Mouse (Mus musculus): ENCODE data around the gene Tbc1d4. TPM values are rescaled to one million over a fixed set of nuclear protein-coding genes. Genes with fewer than 3 reads are reported as not detected.

Gene Tbc1d4
- polyA plus RNA-seq, 1 experiment: 10.6 TPM

DNA sequence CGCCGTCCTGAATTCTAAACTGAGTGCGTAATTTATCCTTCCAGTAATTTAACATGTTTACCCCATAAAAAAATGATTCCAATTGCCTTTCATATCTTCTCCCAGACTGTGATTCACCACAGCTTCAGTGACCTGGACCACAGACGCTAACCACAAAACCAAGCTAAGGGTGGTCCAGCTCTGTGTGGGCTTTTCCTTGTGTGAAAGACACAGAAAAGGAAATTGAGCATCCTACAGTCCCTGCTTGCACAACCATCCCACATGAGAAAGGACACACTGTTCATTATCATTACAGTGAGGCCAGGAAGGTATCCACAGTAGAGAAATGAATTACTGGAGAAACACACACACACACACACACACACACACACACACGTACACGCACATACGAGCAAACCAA, 99.2 kb downstream of the Tbc1d4 start:
- Histone ChIP-seq H3K4me3 (replicated peaks; ENCODE audit: extremely low read depth, low read depth, low read length) (no peak overlapping the region), H3K4me1 (ENCODE audit: control insufficient read depth, insufficient read depth, low read length) (no peaks in the 10 kb centered on the region; the same call in 1 of the 2 replicates)
- TF ChIP-seq POLR2A (IDR thresholded peaks at IDR 0.05; ENCODE audit: borderline replicate concordance, extremely low read depth, low read depth, low read length) (no peak), CTCF (IDR thresholded peaks at IDR 0.05; ENCODE audit: insufficient read depth, low read length) (no peak)
- 91% methylated on average over 7 of the region's 7 CpGs for WGBS
- DNase-seq: no peak

DNA sequence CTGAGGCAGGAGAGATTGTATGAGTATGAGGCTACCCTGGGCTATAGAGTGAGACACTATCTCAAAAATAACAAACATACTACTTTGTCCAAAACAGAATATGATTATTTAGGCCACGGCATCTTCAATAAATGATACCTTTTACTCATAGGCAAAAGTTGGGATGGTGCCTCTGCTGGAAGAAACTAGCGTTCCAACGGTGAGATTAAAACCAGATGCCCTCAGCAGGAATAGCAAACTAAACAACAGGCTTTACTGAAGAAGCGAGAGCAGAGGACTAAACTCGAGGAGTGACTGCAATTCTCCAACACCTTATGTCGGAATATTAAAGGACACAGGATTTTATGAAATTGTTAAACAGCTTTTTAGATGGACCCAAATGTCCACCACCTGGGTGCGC, 101.0 kb downstream of the Tbc1d4 start:
- TF ChIP-seq POLR2A (IDR thresholded peaks at IDR 0.05; ENCODE audit: borderline replicate concordance, extremely low read depth, low read depth, low read length) (no peak), CTCF (IDR thresholded peaks at IDR 0.05; ENCODE audit: insufficient read depth, low read length) (no peak)
- DNase-seq: no peak
- 87% methylated on average over 7 of the region's 7 CpGs for WGBS
- Histone ChIP-seq H3K4me3 (replicated peaks; ENCODE audit: extremely low read depth, low read depth, low read length) (no peak overlapping the region), H3K4me1 (ENCODE audit: control insufficient read depth, insufficient read depth, low read length) (no peaks in the 10 kb centered on the region; the same call in 1 of the 2 replicates)

DNA sequence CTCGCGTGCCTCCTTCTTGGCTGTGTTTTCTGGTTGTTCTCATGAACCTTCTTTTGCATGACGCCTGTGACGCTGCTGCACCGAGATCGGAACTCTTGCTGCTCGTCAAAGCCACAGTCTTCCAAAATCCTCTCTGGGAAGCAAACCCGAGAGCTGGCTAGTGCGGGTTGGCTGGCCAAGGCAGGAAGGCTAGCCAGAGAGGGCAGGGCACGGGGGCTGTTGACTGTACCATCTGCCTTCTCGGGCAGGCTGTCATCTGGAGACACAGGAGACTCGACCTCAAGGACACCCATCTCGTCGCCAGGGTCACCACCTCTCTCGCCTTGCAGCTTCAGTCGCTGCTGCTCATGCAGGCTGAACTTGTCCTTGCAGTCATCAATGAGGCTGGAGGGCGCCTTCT, 101.8 kb downstream of the Tbc1d4 start:
- Histone ChIP-seq H3K4me3 (replicated peaks; ENCODE audit: extremely low read depth, low read depth, low read length) (no peak overlapping the region), H3K4me1 (ENCODE audit: control insufficient read depth, insufficient read depth, low read length) (no peaks in the 10 kb centered on the region; the same call in 1 of the 2 replicates)
- 89% methylated on average over 17 of the region's 17 CpGs for WGBS
- no peak for DNase-seq
- no peak for TF ChIP-seq CTCF (IDR thresholded peaks at IDR 0.05; ENCODE audit: insufficient read depth, low read length)
- no peak for TF ChIP-seq POLR2A (IDR thresholded peaks at IDR 0.05; ENCODE audit: borderline replicate concordance, extremely low read depth, low read depth, low read length)

DNA sequence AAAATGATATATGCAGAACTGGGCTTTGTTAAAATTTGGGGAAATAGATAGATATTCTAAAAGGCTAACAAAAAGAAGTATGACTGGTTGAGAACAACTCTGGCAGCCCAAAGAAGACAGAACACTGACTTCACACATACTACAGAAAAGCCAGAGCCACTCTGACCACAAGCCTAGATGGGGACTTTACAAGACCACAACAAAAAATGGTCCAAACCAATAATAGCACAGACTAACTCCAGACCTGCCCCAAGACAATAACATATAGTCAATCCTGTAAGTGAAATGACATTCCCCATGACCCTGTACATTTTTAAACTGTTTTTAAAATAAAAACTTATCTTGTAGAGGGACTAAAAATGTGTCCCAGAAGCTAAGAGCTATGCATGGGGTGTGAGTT, 103.2 kb downstream of the Tbc1d4 start:
- TF ChIP-seq POLR2A (IDR thresholded peaks at IDR 0.05; ENCODE audit: borderline replicate concordance, extremely low read depth, low read depth, low read length): no peak
- TF ChIP-seq CTCF (IDR thresholded peaks at IDR 0.05; ENCODE audit: insufficient read depth, low read length): no peak
- no peak for DNase-seq
- Histone ChIP-seq H3K4me3 (replicated peaks; ENCODE audit: extremely low read depth, low read depth, low read length) (no peak overlapping the region), H3K4me1 (ENCODE audit: control insufficient read depth, insufficient read depth, low read length) (no peaks in the 10 kb centered on the region)

DNA sequence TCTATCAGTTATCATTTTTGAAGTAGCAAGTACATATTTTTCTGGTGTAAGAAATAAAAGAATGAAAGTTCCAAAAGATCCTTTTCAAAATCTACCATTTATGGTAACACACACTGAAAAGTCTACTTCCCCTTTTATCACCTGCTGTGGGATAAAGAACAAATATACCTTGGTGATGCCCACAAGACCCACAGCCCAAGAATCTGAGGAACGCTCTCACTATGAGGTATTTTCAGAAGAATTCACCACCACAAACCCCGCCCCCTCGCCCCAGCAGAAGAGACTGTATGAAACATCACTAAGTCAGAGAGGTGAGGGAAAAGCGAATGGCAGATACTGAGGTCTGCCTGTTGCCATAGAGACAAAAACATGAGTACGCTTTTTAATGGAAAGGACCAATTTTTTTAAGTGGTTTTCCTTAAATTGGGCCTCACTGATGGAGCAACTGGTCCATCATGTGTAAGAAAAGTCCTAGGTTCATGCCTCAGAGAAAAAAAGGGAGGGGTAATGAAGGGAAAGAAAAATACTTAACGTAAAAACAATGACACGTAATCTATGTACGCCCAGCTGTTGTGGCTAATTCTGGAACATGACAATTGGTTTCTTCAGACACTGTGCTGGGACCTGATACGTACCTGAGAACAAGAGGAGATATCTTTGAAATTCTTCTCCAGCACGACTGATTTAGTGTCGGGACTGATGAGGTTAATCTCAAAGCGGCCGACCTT, 104.4 kb downstream of the Tbc1d4 start:
- Histone ChIP-seq H3K4me1 (ENCODE audit: control insufficient read depth, insufficient read depth, low read length) (no peaks in the 10 kb centered on the region), H3K4me3 (replicated peaks; ENCODE audit: extremely low read depth, low read depth, low read length) (no peak overlapping the region)
- 87% methylated on average over 13 of the region's 13 CpGs for WGBS
- DNase-seq: no peak
- no peak for TF ChIP-seq POLR2A (IDR thresholded peaks at IDR 0.05; ENCODE audit: borderline replicate concordance, extremely low read depth, low read depth, low read length)
- no peak for TF ChIP-seq CTCF (IDR thresholded peaks at IDR 0.05; ENCODE audit: insufficient read depth, low read length)

DNA sequence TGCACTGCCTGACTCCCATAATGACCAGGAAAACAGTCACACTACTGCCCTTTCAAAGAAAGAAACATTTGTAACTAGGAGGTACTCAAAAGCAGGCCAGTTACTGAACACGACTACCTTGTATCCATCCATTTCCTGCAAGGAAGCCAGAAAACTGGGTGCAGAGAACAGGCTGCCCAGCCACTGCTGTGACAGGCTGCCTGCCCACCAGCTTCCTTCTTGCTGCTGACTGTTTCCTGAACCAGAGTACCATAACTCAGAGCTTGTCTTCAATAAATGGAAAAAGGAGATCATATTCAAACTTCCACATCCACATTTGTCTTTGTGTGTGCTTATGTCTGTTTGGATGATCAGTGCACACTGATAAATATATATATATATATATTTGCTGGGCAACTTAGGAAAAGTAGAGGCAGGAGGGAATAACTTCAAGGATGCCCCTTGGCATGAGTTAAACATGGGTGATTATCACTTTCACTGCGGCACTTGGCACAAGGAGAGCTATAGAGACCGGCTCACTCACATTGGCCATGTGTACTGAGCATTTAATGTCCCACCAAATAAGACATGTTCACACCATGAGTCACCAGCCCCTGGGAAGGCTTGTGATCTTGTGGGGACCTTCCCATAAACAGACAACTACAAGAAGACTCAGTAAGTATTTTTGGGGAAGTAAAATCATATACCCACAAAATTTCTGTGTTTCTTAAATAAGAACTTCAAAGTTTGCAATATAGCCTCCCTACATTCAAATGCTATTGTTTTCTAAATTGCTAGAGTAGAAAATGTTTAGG, 105.6 kb downstream of the Tbc1d4 start:
- 68% methylated on average over 3 of the region's 3 CpGs for WGBS
- no peak overlapping the region for H3K4me3 ChIP-seq (replicated peaks; ENCODE audit: extremely low read depth, low read depth, low read length)
- no peak for DNase-seq
- no peaks in the 10 kb centered on the region for H3K4me1 ChIP-seq (ENCODE audit: control insufficient read depth, insufficient read depth, low read length)
- TF ChIP-seq CTCF (IDR thresholded peaks at IDR 0.05; ENCODE audit: insufficient read depth, low read length) (no peak), POLR2A (IDR thresholded peaks at IDR 0.05; ENCODE audit: borderline replicate concordance, extremely low read depth, low read depth, low read length) (no peak)

DNA sequence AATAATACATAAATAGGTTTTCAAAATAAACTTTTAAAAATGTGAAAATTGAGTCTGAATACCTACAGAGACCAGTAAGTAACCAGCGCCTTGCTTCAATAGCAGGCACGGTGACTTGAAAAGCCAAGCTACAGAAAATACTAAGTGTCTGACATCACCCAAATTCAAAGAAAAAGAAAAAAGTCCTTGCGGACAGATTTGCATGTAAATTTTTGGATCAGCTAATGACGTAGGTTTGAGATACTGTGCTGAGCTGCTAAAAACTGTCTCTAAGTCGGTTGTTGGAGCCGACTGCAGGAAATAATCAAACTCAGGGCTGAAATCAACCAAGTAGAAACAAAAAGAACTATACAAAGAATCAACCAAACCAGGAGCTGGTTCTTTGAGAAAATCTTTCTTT, 107.1 kb downstream of the Tbc1d4 start:
- TF ChIP-seq POLR2A (IDR thresholded peaks at IDR 0.05; ENCODE audit: borderline replicate concordance, extremely low read depth, low read depth, low read length) (no peak), CTCF (IDR thresholded peaks at IDR 0.05; ENCODE audit: insufficient read depth, low read length) (no peak)
- Histone ChIP-seq H3K4me1 (ENCODE audit: control insufficient read depth, insufficient read depth, low read length) (no peaks in the 10 kb centered on the region), H3K4me3 (replicated peaks; ENCODE audit: extremely low read depth, low read depth, low read length) (no peak overlapping the region)
- 92% methylated on average over 6 of the region's 6 CpGs for WGBS
- DNase-seq: no peak

DNA sequence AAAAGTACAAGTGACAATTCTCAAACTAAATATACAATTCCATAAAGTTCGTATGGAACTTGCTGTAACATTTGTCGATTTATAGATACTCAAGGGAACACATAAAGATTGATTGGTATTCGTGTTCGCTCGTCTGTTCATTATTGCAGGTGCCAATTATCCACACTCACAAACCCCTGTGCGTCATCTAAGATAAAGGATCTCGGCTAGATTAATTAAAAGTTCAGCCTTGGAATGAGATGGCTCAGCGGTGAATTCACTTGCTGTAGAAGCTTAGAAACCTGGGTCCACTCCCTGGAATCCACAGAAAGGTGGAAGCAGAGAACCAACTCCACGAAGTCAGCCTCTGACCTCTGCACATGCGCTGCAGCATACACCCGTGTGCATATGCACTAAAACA, 107.5 kb downstream of the Tbc1d4 start:
- TF ChIP-seq CTCF (IDR thresholded peaks at IDR 0.05; ENCODE audit: insufficient read depth, low read length): no peak
- TF ChIP-seq POLR2A (IDR thresholded peaks at IDR 0.05; ENCODE audit: borderline replicate concordance, extremely low read depth, low read depth, low read length): no peak
- Histone ChIP-seq H3K4me1 (ENCODE audit: control insufficient read depth, insufficient read depth, low read length) (no peaks in the 10 kb centered on the region), H3K4me3 (replicated peaks; ENCODE audit: extremely low read depth, low read depth, low read length) (no peak overlapping the region)
- DNase-seq: no peak
- WGBS: 92% methylated on average over 11 of the region's 11 CpGs

DNA sequence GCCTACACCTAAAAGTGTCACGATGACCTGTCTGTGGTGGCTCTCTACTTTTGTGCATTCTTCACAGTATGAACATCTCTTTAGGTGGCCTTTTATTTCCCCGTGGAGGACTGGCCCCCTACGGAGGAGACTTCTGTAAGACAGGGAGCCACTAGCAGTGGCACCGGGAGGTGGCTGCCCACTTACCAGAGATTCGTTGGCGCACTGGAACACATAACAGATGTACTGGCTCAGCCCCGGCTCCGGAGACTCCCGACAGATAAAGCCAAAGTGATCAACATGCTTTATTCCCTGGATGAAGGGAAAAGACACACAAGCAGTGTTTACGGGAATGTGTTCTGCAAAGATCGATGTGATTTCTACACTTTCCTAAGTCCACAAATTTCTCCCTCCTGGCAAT, 108.2 kb downstream of the Tbc1d4 start:
- H3K4me3 ChIP-seq (replicated peaks; ENCODE audit: extremely low read depth, low read depth, low read length): no peak overlapping the region
- no peaks in the 10 kb centered on the region for H3K4me1 ChIP-seq (ENCODE audit: control insufficient read depth, insufficient read depth, low read length)
- TF ChIP-seq CTCF (IDR thresholded peaks at IDR 0.05; ENCODE audit: insufficient read depth, low read length): no peak
- no peak for TF ChIP-seq POLR2A (IDR thresholded peaks at IDR 0.05; ENCODE audit: borderline replicate concordance, extremely low read depth, low read depth, low read length)
- WGBS: 71% methylated on average over 11 of the region's 11 CpGs
- no peak for DNase-seq

DNA sequence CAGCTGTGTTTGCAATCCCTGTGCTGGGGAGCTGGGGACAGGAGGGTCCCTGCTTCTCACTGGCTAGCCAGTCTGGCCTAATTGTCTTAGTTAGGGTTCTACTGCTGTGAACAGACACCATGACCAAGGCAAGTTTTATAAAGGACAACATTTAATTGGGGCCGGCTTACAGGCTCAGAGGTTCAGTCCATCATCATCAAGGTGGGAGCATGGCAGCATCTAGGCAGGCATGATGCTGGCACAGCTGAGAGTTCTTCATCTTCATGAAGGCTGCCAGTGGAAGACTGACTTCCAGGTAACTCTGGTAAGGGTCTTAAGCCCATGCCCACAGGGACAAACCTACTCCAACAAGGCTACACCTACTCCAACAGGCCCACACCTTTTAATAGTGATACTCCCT, 109.2 kb downstream of the Tbc1d4 start:
- no peak for TF ChIP-seq CTCF (IDR thresholded peaks at IDR 0.05; ENCODE audit: insufficient read depth, low read length)
- TF ChIP-seq POLR2A (IDR thresholded peaks at IDR 0.05; ENCODE audit: borderline replicate concordance, extremely low read depth, low read depth, low read length): no peak
- WGBS: 96% methylated on average over 1 of the region's 1 CpGs
- Histone ChIP-seq H3K4me1 (ENCODE audit: control insufficient read depth, insufficient read depth, low read length) (no peaks in the 10 kb centered on the region), H3K4me3 (replicated peaks; ENCODE audit: extremely low read depth, low read depth, low read length) (no peak overlapping the region)
- DNase-seq: no peak

All from lung, adult 2 months (tissue).